Mouse (Mus musculus) E14TG2a.4 (cell line): ENCODE data around the gene Atf6b.

Source experiments
- CTCF ChIP-seq: conservative IDR thresholded peaks from 2 replicates; pipeline ENCODE4 v1.5.1; 2014; ENCODE audit warnings: low read length
- NANOG ChIP-seq: IDR thresholded peaks from 2 replicates; pipeline ENCODE4 v1.6.1; 2014; ENCODE audit warnings: borderline replicate concordance, low read length, mixed read lengths

DNA sequence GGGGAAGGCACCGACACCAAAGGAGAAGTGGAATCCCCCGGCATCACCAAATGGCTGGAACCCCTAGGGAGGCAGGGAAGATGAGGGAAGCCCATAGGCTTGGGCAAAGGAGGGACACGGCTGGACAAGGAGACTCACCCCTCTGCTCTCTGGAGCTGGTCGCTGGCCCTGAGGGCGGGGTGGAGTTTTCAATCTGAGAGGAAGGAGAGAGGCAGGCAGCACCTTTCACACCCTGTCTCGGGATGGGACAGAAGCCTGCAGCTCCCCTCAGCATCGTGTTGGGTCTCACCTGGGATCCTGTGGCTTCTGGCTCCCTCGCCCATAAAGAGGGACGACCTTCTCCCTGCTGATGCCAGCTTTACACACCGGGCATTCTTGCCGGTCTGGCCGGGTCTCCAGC, 45.1 kb upstream of the Atf6b start:
- TF ChIP-seq CTCF (no peak), NANOG (no peak)
